Mouse (Mus musculus) cortical plate, adult 2 months (tissue): Measurements from ENCODE around the gene Emc10. TPM values are rescaled to one million over a fixed set of nuclear protein-coding genes. Genes with fewer than 3 reads are reported as not detected.
A peak's percentile ranks its signal among the peaks of the same experiment; 100 is the strongest.

Experiments
- H3K27ac ChIP-seq: fragments of 200-500 bp; 2 replicates; pipeline ENCODE4 v1.5.1; 2012; ENCODE audit warnings: low read length, control low read depth, inconsistent platforms; ENCODE audit not compliant: insufficient read depth
- H3K4me1 ChIP-seq: fragments of 200-500 bp; 2 replicates; pipeline ENCODE4 v1.6.1; 2011; ENCODE audit warnings: low read length; ENCODE audit not compliant: control insufficient read depth, insufficient read depth
- H3K4me3 ChIP-seq: fragments of 200-500 bp; 2 replicates; pipeline ENCODE4 v1.5.1; 2011; ENCODE audit warnings: mild to moderate bottlenecking, low read length, control low read depth; ENCODE audit not compliant: insufficient read depth
- CTCF ChIP-seq: fragments of 200-500 bp; IDR thresholded peaks from 2 replicates; pipeline ENCODE4 v1.5.1; 2011; ENCODE audit warnings: mild to moderate bottlenecking, control low read depth, low read length; ENCODE audit not compliant: insufficient read depth; ENCODE audit errors: extremely low read depth
- POLR2A ChIP-seq: fragments of 200-500 bp; IDR thresholded peaks from 2 replicates; pipeline ENCODE4 v1.6.1; 2011; ENCODE audit warnings: mild to moderate bottlenecking, low read length, control low read depth; ENCODE audit not compliant: insufficient read depth; ENCODE audit errors: extremely low read depth
- polyA plus RNA-seq: library from polyadenylated mRNA; depleted of rRNA; stranded (reverse); fragments of >200 nt; gene quantifications from 2 replicates; pipeline ENCODE4 v1.2.3, GENCODE M21; 2012; rRNA removed

The Emc10 gene
- polyA plus RNA-seq, 1 experiment, result 308 TPM

GRCm38 (mm10) chr7:44441180-44441579 lies 55.1 kb downstream of the Emc10 start:
- TF ChIP-seq POLR2A (no peak), CTCF (no peak)
- Histone ChIP-seq H3K4me1 (peaks cover 17% of the 10 kb centered on the region), H3K4me3 (peak overlapping the region; percentile 79), H3K27ac (peak overlapping the region; percentile 78)

- Histone ChIP-seq H3K27ac (no peak overlapping the region), H3K4me3 (no peak overlapping the region), H3K4me1 (peaks cover 17% of the 10 kb centered on the region)
- no peak for TF ChIP-seq POLR2A
- no peak for TF ChIP-seq CTCF
These were observed 55.9 kb downstream of the Emc10 start for GRCm38 (mm10) chr7:44440479-44440878.

Other genes with a start within 250 kb of the Emc10 start
- gene 1700028J19Rik, start 249.8 kb downstream of the Emc10 start, polyA plus RNA-seq, result 2.3 and 2.9 TPM in 2 replicates
- gene 2410002F23Rik, start 249.8 kb downstream of the Emc10 start, polyA plus RNA-seq, result 105 TPM in 2 replicates
- gene Acp4, start 239.2 kb downstream of the Emc10 start, polyA plus RNA-seq, result not detected in 2 replicates
- gene Gm15517, start 235.1 kb downstream of the Emc10 start, polyA plus RNA-seq, result not detected in 2 replicates
- 5.4 and 5.6 TPM in 2 replicates for gene Clec11a, start 189.6 kb downstream of the Emc10 start, polyA plus RNA-seq
- gene Shank1, start 186.3 kb downstream of the Emc10 start, polyA plus RNA-seq, result 106 and 113 TPM in 2 replicates
- 70.2 and 74.0 TPM in 2 replicates for gene Syt3, start 112.4 kb downstream of the Emc10 start, polyA plus RNA-seq
- 3.7 and 4.3 TPM in 2 replicates for gene 1700008O03Rik, start 110.7 kb downstream of the Emc10 start, polyA plus RNA-seq
- 190 and 192 TPM in 2 replicates for gene Lrrc4b, start 67.5 kb downstream of the Emc10 start, polyA plus RNA-seq
- gene Aspdh, start 31.1 kb downstream of the Emc10 start, polyA plus RNA-seq, result 8.2 and 8.7 TPM in 2 replicates
- gene Josd2, start 28.5 kb downstream of the Emc10 start, polyA plus RNA-seq, result 232 and 256 TPM in 2 replicates
- gene Fam71e1, start 52 bp upstream of the Emc10 start, polyA plus RNA-seq, result 27.0 and 29.4 TPM in 2 replicates
- 0.04 and 0.06 TPM in 2 replicates for gene Mybpc2, start 28.1 kb upstream of the Emc10 start, polyA plus RNA-seq
- 0.08 and 0.27 TPM in 2 replicates for gene Spib, start 35.5 kb upstream of the Emc10 start, polyA plus RNA-seq
- 11.1 and 11.6 TPM in 2 replicates for gene Pold1, start 52.3 kb upstream of the Emc10 start, polyA plus RNA-seq
- 89.5 and 89.6 TPM in 2 replicates for gene Nr1h2, start 57.4 kb upstream of the Emc10 start, polyA plus RNA-seq
- 0.26 and 0.61 TPM in 2 replicates for gene Napsa, start 75.9 kb upstream of the Emc10 start, polyA plus RNA-seq
- 54.9 and 62.0 TPM in 2 replicates for gene Kcnc3, start 94.1 kb upstream of the Emc10 start, polyA plus RNA-seq
- 15.9 and 17.4 TPM in 2 replicates for gene Myh14, start 174.3 kb upstream of the Emc10 start, polyA plus RNA-seq
- gene Izumo2, start 212.2 kb upstream of the Emc10 start, polyA plus RNA-seq, result not detected in 2 replicates